Mouse (Mus musculus): ENCODE results near the gene Comt. TPM values are rescaled to one million over a fixed set of nuclear protein-coding genes. Genes with fewer than 3 reads are reported as not detected.

Comt gene
- polyA plus RNA-seq, 1 experiment from 2014 or later = 127 TPM

DNA sequence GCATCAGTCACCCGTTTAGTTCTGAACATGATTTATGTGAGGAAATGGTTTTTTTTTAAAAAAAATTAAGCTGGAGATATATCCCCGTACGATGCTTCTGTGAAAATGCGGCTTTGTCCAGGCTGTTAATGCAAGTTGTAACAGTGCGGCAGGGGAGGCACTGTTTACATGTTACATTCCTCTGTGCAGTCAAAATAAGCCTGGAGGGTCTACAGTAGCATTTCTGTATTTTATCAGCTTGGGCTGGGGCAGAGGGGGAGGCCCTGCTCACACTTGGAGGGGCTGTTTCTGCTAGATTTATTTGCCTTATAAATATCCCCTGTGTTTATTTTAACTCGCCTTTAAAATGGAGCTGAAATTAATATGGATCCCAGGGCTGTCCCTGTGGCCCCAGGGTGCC lies 21.5 kb upstream of the Comt start:
- peaks cover 42% of the 10 kb centered on the region for H3K4me1 ChIP-seq (ENCODE audit: insufficient read depth, low read length)
- WGBS = 12% methylated on average over 6 of the region's 6 CpGs
- peak; percentile 46 for ATAC-seq (ENCODE audit: low FRiP score, low TSS enrichment)
- no peak overlapping the region for H3K4me3 ChIP-seq (ENCODE audit: low read length)
- H3K9me3 ChIP-seq (ENCODE audit: low read length) = no peaks in the 10 kb centered on the region
- 0 out of 2 replicates have a peak overlapping the region, but pooled peaks have one; percentile 2 for H3K4me2 ChIP-seq (replicated peaks; ENCODE audit: low read depth, low read length)
- no peak overlapping the region; the same call in 1 of the 2 replicates for H3K9ac ChIP-seq (replicated peaks; ENCODE audit: low read length)
- 0 out of 2 replicates have a peak, but pooled peaks cover 2% of the 10 kb centered on the region for H3K27me3 ChIP-seq (ENCODE audit: insufficient read depth, low read length)
- peak overlapping the region; percentile 51 for H3K27ac ChIP-seq (ENCODE audit: low read length)
- H3K36me3 ChIP-seq (ENCODE audit: insufficient read depth, low read length) = 0 out of 2 replicates have a peak, but pooled peaks cover 7% of the 10 kb centered on the region

- Histone ChIP-seq H3K4me1 (ENCODE audit: insufficient read depth, low read length) (peaks cover 39% of the 10 kb centered on the region), H3K27me3 (ENCODE audit: insufficient read depth, low read length) (no peaks in the 10 kb centered on the region), H3K9ac (replicated peaks; ENCODE audit: low read length) (no peak overlapping the region), H3K4me2 (replicated peaks; ENCODE audit: low read depth, low read length) (no peak overlapping the region), H3K4me3 (ENCODE audit: low read length) (no peak overlapping the region), H3K9me3 (ENCODE audit: low read length) (no peaks in the 10 kb centered on the region), H3K27ac (ENCODE audit: low read length) (peak overlapping the region; percentile 80), H3K36me3 (ENCODE audit: insufficient read depth, low read length) (0 out of 2 replicates have a peak, but pooled peaks cover 7% of the 10 kb centered on the region)
- ATAC-seq (ENCODE audit: low FRiP score, low TSS enrichment) = no peak
Measured at GRCm38 (mm10) chr16:18447243-18447642, 20.6 kb upstream of the Comt start.

- Histone ChIP-seq H3K4me1 (ENCODE audit: insufficient read depth, low read length) (peaks cover 17% of the 10 kb centered on the region), H3K36me3 (ENCODE audit: insufficient read depth, low read length) (peaks cover 10% of the 10 kb centered on the region), H3K9ac (replicated peaks; ENCODE audit: low read length) (no peak overlapping the region), H3K4me2 (replicated peaks; ENCODE audit: low read depth, low read length) (no peak overlapping the region), H3K27me3 (ENCODE audit: insufficient read depth, low read length) (no peaks in the 10 kb centered on the region), H3K9me3 (ENCODE audit: low read length) (no peaks in the 10 kb centered on the region), H3K27ac (ENCODE audit: low read length) (no peak overlapping the region), H3K4me3 (ENCODE audit: low read length) (no peak overlapping the region)
- 21% methylated on average over 8 of the region's 8 CpGs for WGBS
- ATAC-seq (ENCODE audit: low FRiP score, low TSS enrichment) = peak; percentile 69
Measured at GRCm38 (mm10) chr16:18443385-18443841, 16.8 kb upstream of the Comt start.

- no peak for ATAC-seq (ENCODE audit: low FRiP score, low TSS enrichment)
- Histone ChIP-seq H3K27ac (ENCODE audit: low read length) (no peak overlapping the region), H3K9ac (replicated peaks; ENCODE audit: low read length) (no peak overlapping the region), H3K27me3 (ENCODE audit: insufficient read depth, low read length) (no peaks in the 10 kb centered on the region), H3K36me3 (ENCODE audit: insufficient read depth, low read length) (peaks cover 13% of the 10 kb centered on the region; the same call in 1 of the 2 replicates), H3K4me2 (replicated peaks; ENCODE audit: low read depth, low read length) (no peak overlapping the region), H3K4me1 (ENCODE audit: insufficient read depth, low read length) (no peaks in the 10 kb centered on the region), H3K4me3 (ENCODE audit: low read length) (no peak overlapping the region), H3K9me3 (ENCODE audit: low read length) (0 out of 2 replicates have a peak, but pooled peaks cover 3% of the 10 kb centered on the region)
- 92% methylated on average over 6 of the region's 6 CpGs for WGBS
Measured at GRCm38 (mm10) chr16:18436128-18436527, 9.5 kb upstream of the Comt start.

DNA sequence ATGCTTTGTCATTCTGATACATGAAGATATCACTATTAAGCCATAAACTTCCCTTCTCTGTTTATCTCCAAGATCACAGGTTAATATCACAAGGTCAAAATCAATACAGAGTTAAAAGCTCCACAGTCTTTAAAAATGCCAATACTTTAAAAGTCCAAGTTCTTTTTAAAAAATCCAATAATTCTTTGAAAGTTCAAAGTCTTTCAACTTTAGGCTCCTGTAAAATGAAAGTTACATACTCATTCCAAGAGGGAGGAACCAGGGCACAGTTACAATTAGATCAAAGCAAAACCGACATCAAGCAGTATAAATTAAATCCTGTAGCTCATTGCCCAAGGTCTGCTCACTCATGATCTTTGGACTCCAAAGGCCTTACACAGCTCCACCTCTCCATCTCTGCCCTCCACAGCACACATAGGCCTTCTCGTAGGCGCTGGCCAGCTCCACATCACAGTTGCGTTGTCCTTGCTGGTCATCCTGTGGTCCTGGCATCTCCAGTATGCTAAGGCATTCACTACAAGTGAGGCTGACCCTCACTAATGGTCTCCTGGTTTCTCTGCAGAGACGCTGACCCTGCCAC lies 6.8 kb upstream of the Comt start:
- Histone ChIP-seq H3K27me3 (ENCODE audit: insufficient read depth, low read length) (no peaks in the 10 kb centered on the region), H3K9me3 (ENCODE audit: low read length) (0 out of 2 replicates have a peak, but pooled peaks cover 3% of the 10 kb centered on the region), H3K4me2 (replicated peaks; ENCODE audit: low read depth, low read length) (no peak overlapping the region), H3K4me3 (ENCODE audit: low read length) (no peak overlapping the region), H3K4me1 (ENCODE audit: insufficient read depth, low read length) (no peaks in the 10 kb centered on the region), H3K9ac (replicated peaks; ENCODE audit: low read length) (no peak overlapping the region), H3K36me3 (ENCODE audit: insufficient read depth, low read length) (0 out of 2 replicates have a peak, but pooled peaks cover 7% of the 10 kb centered on the region), H3K27ac (ENCODE audit: low read length) (no peak overlapping the region)
- ATAC-seq (ENCODE audit: low FRiP score, low TSS enrichment) = no peak
- WGBS = 87% methylated on average over 5 of the region's 5 CpGs

GRCm38 (mm10) chr16:18430641-18431212 lies 4.1 kb upstream of the Comt start:
- peaks cover 9% of the 10 kb centered on the region for H3K4me1 ChIP-seq (ENCODE audit: insufficient read depth, low read length)
- no peaks in the 10 kb centered on the region for H3K27me3 ChIP-seq (ENCODE audit: insufficient read depth, low read length)
- no peak for ATAC-seq (ENCODE audit: low FRiP score, low TSS enrichment)
- 77% methylated on average over 8 of the region's 8 CpGs for WGBS
- no peak overlapping the region; the same call in 1 of the 2 replicates for H3K9ac ChIP-seq (replicated peaks; ENCODE audit: low read length)
- H3K4me2 ChIP-seq (replicated peaks; ENCODE audit: low read depth, low read length) = no peak overlapping the region
- no peak overlapping the region for H3K4me3 ChIP-seq (ENCODE audit: low read length)
- H3K9me3 ChIP-seq (ENCODE audit: low read length) = 0 out of 2 replicates have a peak, but pooled peaks cover 3% of the 10 kb centered on the region
- no peaks in the 10 kb centered on the region for H3K36me3 ChIP-seq (ENCODE audit: insufficient read depth, low read length)
- H3K27ac ChIP-seq (ENCODE audit: low read length) = no peak overlapping the region

DNA sequence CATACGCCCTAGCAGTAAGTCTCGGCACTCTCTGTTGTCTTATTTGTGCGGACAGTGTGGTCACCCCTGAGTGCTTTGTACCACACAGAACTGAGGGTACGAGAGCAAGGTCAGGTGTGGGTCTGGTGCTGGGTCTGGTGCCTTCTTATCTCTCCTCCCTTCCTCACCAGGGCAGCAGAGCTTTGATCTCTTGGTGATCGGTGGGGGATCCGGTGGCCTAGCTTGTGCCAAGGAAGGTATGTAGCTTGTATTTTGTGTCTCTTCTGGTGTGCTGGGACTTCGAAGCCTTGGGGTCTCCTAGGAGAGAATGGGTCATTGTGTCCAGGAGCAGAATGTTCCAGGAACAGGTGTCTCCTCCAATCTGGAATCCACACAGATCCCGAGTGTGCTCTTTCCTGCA lies 3.0 kb upstream of the Comt start:
- Histone ChIP-seq H3K4me1 (ENCODE audit: insufficient read depth, low read length) (peaks cover 19% of the 10 kb centered on the region), H3K9me3 (ENCODE audit: low read length) (no peaks in the 10 kb centered on the region), H3K9ac (replicated peaks; ENCODE audit: low read length) (no peak overlapping the region), H3K4me3 (ENCODE audit: low read length) (no peak overlapping the region), H3K27me3 (ENCODE audit: insufficient read depth, low read length) (no peaks in the 10 kb centered on the region), H3K36me3 (ENCODE audit: insufficient read depth, low read length) (no peaks in the 10 kb centered on the region), H3K4me2 (replicated peaks; ENCODE audit: low read depth, low read length) (no peak overlapping the region), H3K27ac (ENCODE audit: low read length) (no peak overlapping the region)
- ATAC-seq (ENCODE audit: low FRiP score, low TSS enrichment) = no peak
- 86% methylated on average over 8 of the region's 8 CpGs for WGBS

DNA sequence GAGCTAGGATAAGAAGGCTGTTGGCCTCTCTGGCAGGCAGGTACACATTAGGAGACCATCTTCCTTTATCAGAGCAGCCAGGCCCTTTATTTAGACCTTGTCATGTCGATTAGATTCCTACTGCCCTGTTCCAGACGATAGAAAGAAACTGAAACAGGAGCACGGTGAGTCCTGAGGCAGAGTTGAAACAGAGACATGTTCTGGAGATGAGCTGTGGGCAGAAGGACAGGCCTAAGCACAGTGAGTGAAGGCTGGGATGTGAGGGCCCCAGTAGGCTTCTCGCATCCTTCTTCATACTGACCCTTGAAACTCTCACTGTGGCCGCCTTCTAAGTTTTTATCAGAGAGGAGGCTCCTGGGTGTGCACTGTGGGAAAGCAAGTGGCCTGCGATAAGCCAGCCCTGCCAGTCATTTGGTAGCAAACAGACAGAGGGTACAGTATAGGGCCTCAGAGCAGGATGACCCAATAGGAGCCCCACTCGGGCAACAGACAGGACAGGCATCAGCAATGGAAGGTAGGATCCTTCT lies 1.9 kb upstream of the Comt start:
- no peaks in the 10 kb centered on the region for H3K9me3 ChIP-seq (ENCODE audit: low read length)
- no peak overlapping the region for H3K4me2 ChIP-seq (replicated peaks; ENCODE audit: low read depth, low read length)
- peaks cover 30% of the 10 kb centered on the region for H3K4me1 ChIP-seq (ENCODE audit: insufficient read depth, low read length)
- H3K4me3 ChIP-seq (ENCODE audit: low read length) = no peak overlapping the region
- H3K27ac ChIP-seq (ENCODE audit: low read length) = no peak overlapping the region
- no peaks in the 10 kb centered on the region for H3K27me3 ChIP-seq (ENCODE audit: insufficient read depth, low read length)
- no peak overlapping the region for H3K9ac ChIP-seq (replicated peaks; ENCODE audit: low read length)
- ATAC-seq (ENCODE audit: low FRiP score, low TSS enrichment) = no peak
- H3K36me3 ChIP-seq (ENCODE audit: insufficient read depth, low read length) = no peaks in the 10 kb centered on the region
- WGBS = 90% methylated on average over 7 of the region's 7 CpGs

DNA sequence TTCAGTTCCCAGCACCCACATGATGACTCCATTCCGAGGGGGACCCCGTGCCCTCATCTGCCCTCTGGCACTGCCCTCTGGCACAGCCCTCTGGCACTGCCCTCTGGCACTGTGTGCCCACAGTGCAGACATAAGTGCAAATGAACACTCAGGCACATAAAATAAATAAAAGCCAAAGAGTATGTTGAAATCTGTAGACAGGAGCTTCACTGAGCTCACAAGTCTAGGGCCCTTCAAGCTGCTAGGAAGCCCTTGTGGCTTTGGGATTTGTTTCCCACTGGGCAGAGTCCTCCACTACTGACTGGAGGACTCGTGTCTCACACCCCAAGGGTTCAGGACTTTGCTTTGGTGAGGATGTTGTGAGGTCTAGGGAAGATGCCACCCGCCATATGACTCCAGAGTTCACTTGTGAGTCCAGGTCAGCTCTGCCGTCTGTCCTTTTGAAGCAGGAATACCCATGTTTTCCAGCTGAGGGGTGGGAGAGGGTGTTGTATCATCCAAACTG lies 1.4 kb upstream of the Comt start:
- no peak for ATAC-seq (ENCODE audit: low FRiP score, low TSS enrichment)
- 87% methylated on average over 5 of the region's 5 CpGs for WGBS
- Histone ChIP-seq H3K4me1 (ENCODE audit: insufficient read depth, low read length) (peaks cover 35% of the 10 kb centered on the region), H3K4me3 (ENCODE audit: low read length) (no peak overlapping the region), H3K27ac (ENCODE audit: low read length) (no peak overlapping the region), H3K4me2 (replicated peaks; ENCODE audit: low read depth, low read length) (no peak overlapping the region), H3K27me3 (ENCODE audit: insufficient read depth, low read length) (no peaks in the 10 kb centered on the region), H3K9ac (replicated peaks; ENCODE audit: low read length) (no peak overlapping the region), H3K9me3 (ENCODE audit: low read length) (no peaks in the 10 kb centered on the region), H3K36me3 (ENCODE audit: insufficient read depth, low read length) (no peaks in the 10 kb centered on the region)
